Mouse (Mus musculus) heart, embryonic 15.5 days (tissue): ENCODE results near the gene Dclre1a. TPM values are rescaled to one million over a fixed set of nuclear protein-coding genes. Genes with fewer than 3 reads are reported as not detected.

Experiments used
- ATAC-seq: fragments of 200-750 bp; cut with Nextera tagmentation; replicated peaks from 2 replicates; pipeline ENCODE4 v1.8.0; 2017; ENCODE audit warnings: low read depth, moderate TSS enrichment; ENCODE audit not compliant: insufficient number of reproducible peaks, insufficient read depth, low FRiP score
- H3K27ac ChIP-seq: fragments of 300-500 bp; sonication (generic); 2 replicates; pipeline ENCODE4 v1.5.1; 2015; ENCODE audit warnings: mild to moderate bottlenecking, inconsistent platforms
- H3K27me3 ChIP-seq: fragments of 300-500 bp; sonication (generic); 2 replicates; pipeline ENCODE4 v1.6.1; 2015; ENCODE audit warnings: inconsistent platforms
- H3K36me3 ChIP-seq: fragments of 300-500 bp; sonication (generic); 2 replicates; pipeline ENCODE4 v1.6.1; 2015; ENCODE audit warnings: mild to moderate bottlenecking, inconsistent platforms
- H3K4me1 ChIP-seq: fragments of 300-500 bp; sonication (generic); replicated peaks from 2 replicates; pipeline ENCODE4 v1.6.1; 2015; ENCODE audit warnings: inconsistent platforms
- H3K4me2 ChIP-seq: fragments of 300-500 bp; sonication (generic); 2 replicates; pipeline ENCODE4 v1.6.1; 2015; ENCODE audit warnings: inconsistent platforms, mild to moderate bottlenecking, moderate library complexity
- H3K4me3 ChIP-seq: fragments of 300-500 bp; sonication (generic); 2 replicates; pipeline ENCODE4 v1.5.1; 2015; ENCODE audit warnings: mild to moderate bottlenecking, inconsistent platforms
- H3K9ac ChIP-seq: fragments of 300-500 bp; sonication (generic); 2 replicates; pipeline ENCODE4 v1.6.1; 2015; ENCODE audit warnings: mild to moderate bottlenecking, inconsistent platforms
- H3K9me3 ChIP-seq: fragments of 300-500 bp; sonication (generic); replicated peaks from 2 replicates; pipeline ENCODE4 v1.6.1; 2016; ENCODE audit warnings: inconsistent platforms
- WGBS: fragments of 180-500 bp; shearing (Covaris S2); methylation state at CpG from one replicate; pipeline ENCODE4 v1.1.7; 2015; ENCODE audit warnings: mixed read lengths; 5-methylcytosine and 5-hydroxymethylcytosine counted together
- polyA plus RNA-seq: library from polyadenylated mRNA; unstranded; fragments of >200 nt; fragmentation: Nextera tagmentation; extraction: Ambion mirVana; gene quantifications from 2 replicates; pipeline ENCODE4 v1.2.1, GENCODE M21; 2015

Gene Dclre1a
- polyA plus RNA-seq, 1 experiment from 2014 or later = 14.3 TPM

DNA sequence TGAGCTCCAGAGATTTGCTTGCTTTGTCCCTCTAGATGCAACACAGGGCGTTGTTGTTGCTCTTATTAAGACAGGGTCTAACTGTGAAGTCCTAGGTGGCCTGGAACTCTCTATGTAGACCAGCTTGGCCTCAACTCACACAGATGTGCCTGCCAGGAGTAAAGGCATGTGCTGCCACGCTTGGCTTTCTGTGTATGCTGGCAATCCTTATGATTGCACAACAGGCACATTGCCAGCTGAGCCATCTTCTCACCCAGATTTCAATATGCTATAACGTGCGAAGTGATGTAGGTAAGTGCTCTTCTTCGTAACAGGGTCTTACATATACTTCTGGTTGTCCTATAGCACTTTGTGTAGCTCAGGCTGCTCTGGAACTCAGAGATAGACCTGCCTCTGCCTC lies 23.9 kb upstream of the Dclre1a start:
- Histone ChIP-seq H3K4me2 (no peak overlapping the region), H3K4me1 (peaks cover 6% of the 10 kb centered on the region), H3K27me3 (no peaks in the 10 kb centered on the region), H3K9ac (no peak overlapping the region), H3K36me3 (peaks cover 12% of the 10 kb centered on the region; the same call in 1 of the 2 replicates), H3K9me3 (no peaks in the 10 kb centered on the region), H3K27ac (no peak overlapping the region), H3K4me3 (no peak overlapping the region)
- WGBS = 81% methylated on average over 5 of the region's 5 CpGs
- no peak for ATAC-seq

- Histone ChIP-seq H3K9me3 (no peaks in the 10 kb centered on the region), H3K9ac (no peak overlapping the region), H3K27ac (no peak overlapping the region), H3K4me1 (peaks cover 6% of the 10 kb centered on the region), H3K27me3 (no peaks in the 10 kb centered on the region), H3K4me3 (no peak overlapping the region), H3K36me3 (peaks cover 12% of the 10 kb centered on the region; the same call in 1 of the 2 replicates), H3K4me2 (no peak overlapping the region)
- WGBS = 69% methylated on average over 2 of the region's 2 CpGs
- ATAC-seq = no peak
These were observed 23.2 kb upstream of the Dclre1a start for GRCm38 (mm10) chr19:56571234-56571633.

DNA sequence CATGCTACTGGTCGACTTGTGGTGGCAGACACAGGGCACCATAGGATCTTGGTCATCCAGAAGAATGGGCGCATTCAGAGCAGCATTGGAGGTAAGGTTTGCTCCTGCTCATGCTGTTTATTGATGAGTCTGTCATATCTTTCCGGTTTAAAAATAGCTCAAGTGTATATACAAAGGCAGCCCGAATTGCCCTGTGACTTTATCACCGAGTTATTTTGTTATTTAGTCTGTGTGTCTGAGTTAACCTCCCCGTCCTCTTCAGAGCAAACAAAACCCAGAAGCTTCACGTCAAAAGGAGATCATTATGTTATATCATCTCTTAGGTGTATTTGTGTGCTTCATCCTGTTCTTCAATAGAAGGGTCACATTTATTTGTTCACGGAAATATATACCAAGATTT lies 22.8 kb upstream of the Dclre1a start:
- Histone ChIP-seq H3K4me2 (no peak overlapping the region), H3K9ac (no peak overlapping the region), H3K4me3 (no peak overlapping the region), H3K4me1 (peaks cover 6% of the 10 kb centered on the region), H3K27ac (no peak overlapping the region), H3K36me3 (peaks cover 7% of the 10 kb centered on the region; the same call in 1 of the 2 replicates), H3K27me3 (no peaks in the 10 kb centered on the region), H3K9me3 (no peaks in the 10 kb centered on the region)
- no peak for ATAC-seq
- WGBS = 59% methylated on average over 8 of the region's 8 CpGs

GRCm38 (mm10) chr19:56566940-56567339 lies 18.9 kb upstream of the Dclre1a start:
- Histone ChIP-seq H3K4me2 (no peak overlapping the region), H3K27ac (no peak overlapping the region), H3K27me3 (no peaks in the 10 kb centered on the region), H3K4me3 (no peak overlapping the region), H3K4me1 (peaks cover 11% of the 10 kb centered on the region), H3K9me3 (no peaks in the 10 kb centered on the region), H3K9ac (no peak overlapping the region), H3K36me3 (peaks cover 6% of the 10 kb centered on the region; the same call in 1 of the 2 replicates)
- 72% methylated on average over 6 of the region's 6 CpGs for WGBS
- no peak for ATAC-seq

DNA sequence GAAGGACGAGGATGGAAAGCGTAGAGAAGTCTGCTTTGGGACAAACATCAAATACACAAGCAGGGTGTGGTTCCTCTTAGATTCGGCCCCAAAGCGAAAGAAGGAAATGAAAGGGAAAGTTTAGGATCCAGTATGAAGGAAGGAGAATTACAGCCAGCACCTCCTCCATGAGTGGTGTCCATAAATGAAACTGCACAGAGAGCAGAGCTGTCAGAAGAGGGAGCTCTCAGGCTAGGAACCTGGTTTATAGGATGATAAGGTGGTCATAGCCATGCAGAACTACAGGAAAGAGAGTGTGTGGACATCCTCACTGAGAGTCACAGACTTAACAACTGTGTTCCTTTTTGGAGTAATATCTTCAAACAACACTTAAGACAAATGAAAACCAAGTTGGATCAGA lies 18.0 kb upstream of the Dclre1a start:
- no peaks in the 10 kb centered on the region for H3K9me3 ChIP-seq
- ATAC-seq = no peak
- WGBS = 79% methylated on average over 4 of the region's 4 CpGs

GRCm38 (mm10) chr19:56565358-56565757 lies 17.3 kb upstream of the Dclre1a start:
- Histone ChIP-seq H3K27ac (no peak overlapping the region), H3K4me2 (no peak overlapping the region), H3K4me1 (peaks cover 11% of the 10 kb centered on the region; the same call in 1 of the 2 replicates), H3K9me3 (no peaks in the 10 kb centered on the region), H3K36me3 (no peaks in the 10 kb centered on the region), H3K4me3 (no peak overlapping the region), H3K27me3 (no peaks in the 10 kb centered on the region), H3K9ac (no peak overlapping the region)
- ATAC-seq = no peak
- 54% methylated on average over 6 of the region's 6 CpGs for WGBS

More for the DNA sequence above, 18.0 kb upstream of the Dclre1a start:
- Histone ChIP-seq H3K4me2 (no peak overlapping the region), H3K4me3 (no peak overlapping the region), H3K27me3 (no peaks in the 10 kb centered on the region), H3K4me1 (peaks cover 16% of the 10 kb centered on the region), H3K27ac (no peak overlapping the region), H3K36me3 (peaks cover 6% of the 10 kb centered on the region; the same call in 1 of the 2 replicates), H3K9ac (no peak overlapping the region)

- Histone ChIP-seq H3K4me2 (no peak overlapping the region), H3K9ac (no peak overlapping the region), H3K9me3 (no peaks in the 10 kb centered on the region), H3K4me3 (no peak overlapping the region), H3K27ac (no peak overlapping the region), H3K4me1 (peaks cover 14% of the 10 kb centered on the region), H3K27me3 (no peaks in the 10 kb centered on the region), H3K36me3 (0 out of 2 replicates have a peak, but pooled peaks cover 4% of the 10 kb centered on the region)
- ATAC-seq = no peak
- WGBS = 88% methylated on average over 3 of the region's 3 CpGs
These were observed 15.4 kb upstream of the Dclre1a start for GRCm38 (mm10) chr19:56563469-56563868.

DNA sequence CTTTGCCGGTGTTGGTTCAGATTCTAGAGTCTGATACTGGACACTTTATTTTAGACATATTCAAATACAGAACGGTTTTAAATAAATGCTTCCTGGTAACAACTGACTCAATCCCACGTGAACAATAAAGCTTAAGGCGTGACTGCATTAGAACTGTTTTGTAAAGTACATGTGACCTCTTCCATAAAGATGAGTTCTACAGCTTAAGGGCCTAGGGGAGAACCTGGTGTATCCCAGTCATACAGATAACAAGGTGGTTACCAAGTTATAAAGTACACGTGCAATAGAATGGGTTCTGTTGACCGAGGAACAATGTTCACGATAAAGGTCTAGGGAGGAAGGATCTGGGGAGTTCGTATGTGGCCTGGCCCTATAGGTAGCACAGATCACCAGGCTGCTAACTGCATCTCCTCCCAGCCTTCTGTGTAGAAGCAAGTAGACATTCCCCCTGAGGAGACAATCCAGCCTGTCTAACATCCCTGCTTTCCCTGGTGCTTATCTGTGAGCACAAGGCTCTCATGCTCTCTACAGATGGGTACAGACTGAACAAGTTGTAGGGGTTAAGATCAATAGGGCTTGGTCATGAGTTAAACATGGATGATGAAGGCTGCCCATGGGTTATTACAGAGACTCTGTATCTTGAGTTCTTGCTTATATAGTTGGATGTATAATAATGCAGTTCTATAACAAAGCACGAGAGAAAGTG lies 14.6 kb upstream of the Dclre1a start:
- Histone ChIP-seq H3K27me3 (no peaks in the 10 kb centered on the region), H3K4me2 (no peak overlapping the region), H3K9me3 (no peaks in the 10 kb centered on the region), H3K36me3 (0 out of 2 replicates have a peak, but pooled peaks cover 4% of the 10 kb centered on the region), H3K4me3 (no peak overlapping the region), H3K27ac (no peak overlapping the region), H3K4me1 (peaks cover 17% of the 10 kb centered on the region), H3K9ac (no peak overlapping the region)
- 92% methylated on average over 9 of the region's 9 CpGs for WGBS
- ATAC-seq = no peak

- peaks cover 34% of the 10 kb centered on the region for H3K36me3 ChIP-seq
- 24% methylated on average over 5 of the region's 5 CpGs for WGBS
These were observed 8.0 kb upstream of the Dclre1a start for GRCm38 (mm10) chr19:56555972-56556371.

DNA sequence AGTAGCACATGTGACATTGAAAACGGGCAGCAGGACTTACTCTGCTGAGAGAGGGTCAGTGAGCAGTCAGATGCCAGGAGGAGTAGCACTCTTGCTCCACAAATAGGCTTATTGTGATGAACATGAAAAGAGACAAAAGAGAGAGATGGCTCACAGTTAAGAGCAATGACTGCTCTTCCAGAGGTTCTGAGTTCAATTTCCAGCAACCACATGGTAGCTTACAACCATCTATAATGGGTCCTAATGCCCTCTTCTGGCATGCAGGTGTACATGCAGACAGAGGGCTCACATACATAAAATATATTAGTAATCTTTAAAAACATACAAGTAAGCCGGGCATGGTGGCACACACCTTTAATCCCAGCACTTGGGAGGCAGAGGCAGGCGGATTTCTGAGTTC lies 5.2 kb upstream of the Dclre1a start:
- Histone ChIP-seq H3K27ac (no peak overlapping the region), H3K36me3 (peaks cover 31% of the 10 kb centered on the region), H3K27me3 (no peaks in the 10 kb centered on the region), H3K9ac (no peak overlapping the region), H3K4me3 (no peak overlapping the region), H3K9me3 (no peaks in the 10 kb centered on the region), H3K4me2 (no peak overlapping the region), H3K4me1 (peaks cover 17% of the 10 kb centered on the region)
- WGBS = 88% methylated on average over 3 of the region's 3 CpGs
- ATAC-seq = no peak

More at GRCm38 (mm10) chr19:56555972-56556371, 8.0 kb upstream of the Dclre1a start:
- Histone ChIP-seq H3K4me1 (peaks cover 17% of the 10 kb centered on the region), H3K9me3 (no peaks in the 10 kb centered on the region), H3K4me2 (no peak overlapping the region), H3K9ac (no peak overlapping the region), H3K4me3 (no peak overlapping the region), H3K27ac (peak overlapping the region; percentile 38), H3K27me3 (no peaks in the 10 kb centered on the region)
- ATAC-seq = peak; percentile 69; the same call in 1 of the 2 replicates

DNA sequence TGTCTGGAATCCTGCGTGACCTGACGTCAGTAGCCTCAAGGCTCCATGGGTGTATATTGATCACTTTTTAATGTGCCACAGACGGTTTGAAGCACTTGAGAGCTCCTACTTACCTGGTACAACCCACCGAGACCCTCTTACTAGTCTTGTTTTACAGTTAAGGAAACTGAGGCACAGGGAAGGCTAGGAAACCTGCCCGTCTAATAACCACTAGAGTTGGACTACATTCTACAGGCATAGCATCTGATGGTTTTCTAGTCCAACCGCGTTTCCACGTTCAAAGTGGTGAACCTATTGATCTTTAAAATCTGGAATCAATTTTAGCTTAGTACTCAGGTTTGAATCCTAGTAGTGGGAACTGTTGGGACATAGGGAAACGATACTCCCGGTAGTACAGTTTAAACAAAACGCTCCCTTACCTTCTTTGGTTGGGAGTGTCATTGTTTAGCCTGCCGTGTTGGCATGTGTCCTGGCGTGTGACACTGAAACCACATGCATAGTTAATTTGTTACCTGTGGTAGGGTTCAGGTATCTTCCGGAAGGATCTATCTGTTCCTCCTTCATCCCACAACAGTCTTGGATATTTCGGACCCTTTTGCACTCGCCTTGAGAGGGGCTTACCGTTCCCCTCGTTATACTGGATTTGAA lies 1.1 kb upstream of the Dclre1a start:
- peak overlapping the region; percentile 91 for H3K4me2 ChIP-seq
- peak overlapping the region; percentile 90 for H3K9ac ChIP-seq
- H3K4me3 ChIP-seq = peak overlapping the region; percentile 77
- peaks cover 16% of the 10 kb centered on the region for H3K4me1 ChIP-seq
- peaks cover 27% of the 10 kb centered on the region for H3K36me3 ChIP-seq
- no peaks in the 10 kb centered on the region for H3K9me3 ChIP-seq
- 19% methylated on average over 18 of the region's 18 CpGs for WGBS
- no peaks in the 10 kb centered on the region for H3K27me3 ChIP-seq
- H3K27ac ChIP-seq = peak overlapping the region; percentile 97
- no peak for ATAC-seq
